Mouse (Mus musculus) megakaryocyte, adult 5-6 weeks (primary cell): ENCODE measurements around the gene Mvd. TPM values are rescaled to one million over a fixed set of nuclear protein-coding genes. Genes with fewer than 3 reads are reported as not detected.

Source experiments
- total RNA-seq, 2 experiments: library from RNA; stranded (forward) in 1 of 2; stranded (reverse) in 1 of 2; fragments of 153-499, 151-499 nt in 1 of 2; fragments of 221-1000, 200-1000 nt in 1 of 2; gene quantifications; 2 replicates each; pipeline versions ENCODE4 v1.2.3 to v1.2.4; 2015 to 2017

Mvd gene
- total RNA-seq, 2 experiments from 2014 or later: 9.8 to 15.6 TPM

Other genes with a start within 250 kb of the Mvd start
- 4.3 and 4.5 TPM in 2 replicates for gene Zfpm1, start 161.3 kb downstream of the Mvd start, total RNA-seq (2015)
- 4.8 and 5.6 TPM in 2 replicates for gene Zfpm1, start 161.3 kb downstream of the Mvd start, total RNA-seq (2017)
- gene Trhr2, start 82.7 kb downstream of the Mvd start, total RNA-seq (2015): not detected in 2 replicates
- gene Trhr2, start 82.7 kb downstream of the Mvd start, total RNA-seq (2017): not detected in 2 replicates
- gene Zc3h18, start 66.8 kb downstream of the Mvd start, total RNA-seq (2015): 19.6 and 22.0 TPM in 2 replicates
- gene Zc3h18, start 66.8 kb downstream of the Mvd start, total RNA-seq (2017): 50.2 and 63.1 TPM in 2 replicates
- not detected in 2 replicates for gene Il17c, start 21.4 kb downstream of the Mvd start, total RNA-seq (2015)
- gene Il17c, start 21.4 kb downstream of the Mvd start, total RNA-seq (2017): not detected in 2 replicates
- 547 and 634 TPM in 2 replicates for gene Cyba, start 10.5 kb downstream of the Mvd start, total RNA-seq (2015)
- 285 and 337 TPM in 2 replicates for gene Cyba, start 10.5 kb downstream of the Mvd start, total RNA-seq (2017)
- 0.09 and 0.25 TPM in 2 replicates for gene Snai3, start 17.3 kb upstream of the Mvd start, total RNA-seq (2015)
- gene Snai3, start 17.3 kb upstream of the Mvd start, total RNA-seq (2017): not detected in 2 replicates
- 42.0 and 48.6 TPM in 2 replicates for gene Rnf166, start 32.6 kb upstream of the Mvd start, total RNA-seq (2015)
- 50.8 and 59.5 TPM in 2 replicates for gene Rnf166, start 32.6 kb upstream of the Mvd start, total RNA-seq (2017)
- gene Ctu2, start 32.7 kb upstream of the Mvd start, total RNA-seq (2015): 13.5 and 16.2 TPM in 2 replicates
- gene Ctu2, start 32.7 kb upstream of the Mvd start, total RNA-seq (2017): 4.7 and 7.7 TPM in 2 replicates
- 27.4 and 34.6 TPM in 2 replicates for gene Piezo1, start 107.9 kb upstream of the Mvd start, total RNA-seq (2015)
- gene Piezo1, start 107.9 kb upstream of the Mvd start, total RNA-seq (2017): 30.0 and 35.9 TPM in 2 replicates
- 41.7 and 41.9 TPM in 2 replicates for gene Cdt1, start 124.6 kb upstream of the Mvd start, total RNA-seq (2015)
- 28.4 and 34.1 TPM in 2 replicates for gene Cdt1, start 124.6 kb upstream of the Mvd start, total RNA-seq (2017)
- 272 and 308 TPM in 2 replicates for gene Aprt, start 133.5 kb upstream of the Mvd start, total RNA-seq (2015)
- gene Aprt, start 133.5 kb upstream of the Mvd start, total RNA-seq (2017): 132 and 149 TPM in 2 replicates
- gene Galns, start 168.0 kb upstream of the Mvd start, total RNA-seq (2015): 52.6 and 53.0 TPM in 2 replicates
- 57.5 and 63.1 TPM in 2 replicates for gene Galns, start 168.0 kb upstream of the Mvd start, total RNA-seq (2017)
- 85.8 and 88.2 TPM in 2 replicates for gene Trappc2l, start 168.2 kb upstream of the Mvd start, total RNA-seq (2015)
- 33.0 and 37.6 TPM in 2 replicates for gene Trappc2l, start 168.2 kb upstream of the Mvd start, total RNA-seq (2017)
- 0.27 TPM in 1 of 2 replicates, not detected in the other for gene Pabpn1l, start 179.3 kb upstream of the Mvd start, total RNA-seq (2015)
- gene Pabpn1l, start 179.3 kb upstream of the Mvd start, total RNA-seq (2017): not detected in 2 replicates